Mouse (Mus musculus): ENCODE data around the gene Msmp.

DNA sequence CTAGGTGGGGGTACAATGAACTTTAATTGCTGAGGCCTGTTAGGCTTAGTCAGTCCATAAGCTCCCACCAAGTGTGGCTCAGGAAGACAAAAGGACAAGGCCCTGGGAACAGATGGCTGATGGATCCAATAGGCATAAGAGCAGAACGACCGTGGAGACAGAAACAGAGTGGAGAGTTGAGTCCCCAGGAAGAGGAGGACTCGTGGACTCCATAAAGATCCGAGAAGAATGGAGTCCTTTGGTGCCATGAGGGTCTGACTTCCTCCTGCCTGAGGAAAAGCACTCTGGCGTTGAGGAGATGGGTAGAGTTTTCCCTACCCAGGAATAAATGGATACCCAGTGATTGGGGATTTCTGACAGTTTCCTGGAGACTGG is 46.4 kb upstream of the Msmp start:
- TF ChIP-seq CTCF (IDR thresholded peaks at IDR 0.05; ENCODE audit: borderline replicate concordance, extremely low read depth, insufficient read depth, insufficient read length) (no peak), POLR2A (IDR thresholded peaks at IDR 0.05; ENCODE audit: borderline replicate concordance, extremely low read depth, insufficient read depth, insufficient read length, poor library complexity, severe bottlenecking) (no peak)

Measured in brain, embryonic 14.5 days (tissue).